Mouse (Mus musculus) limb, embryonic 14.5 days (tissue): ENCODE results near the gene Fyn. TPM values are rescaled to one million over a fixed set of nuclear protein-coding genes. Genes with fewer than 3 reads are reported as not detected.
A peak's percentile ranks its signal among the peaks of the same experiment; 100 is the strongest.

Experiments
- ATAC-seq: fragments of 200-750 bp; cut with Nextera tagmentation; 2 replicates; pipeline ENCODE4 v1.8.0; 2017; ENCODE audit warnings: low read depth, moderate number of reproducible peaks, moderate TSS enrichment; ENCODE audit not compliant: low FRiP score
- DNase-seq: peaks from one replicate; pipeline ENCODE4 v3.0.0-alpha.2; 2015; ENCODE audit warnings: low spot score
- H3K27ac ChIP-seq: fragments of 300-500 bp; sonication (generic); replicated peaks from 2 replicates; pipeline ENCODE4 v1.5.1; 2014; ENCODE audit warnings: low read depth, mild to moderate bottlenecking, low read length, moderate library complexity, mixed read lengths
- H3K27me3 ChIP-seq: fragments of 300-500 bp; sonication (generic); 2 replicates; pipeline ENCODE4 v1.6.1; 2014; ENCODE audit warnings: low read length, mixed read lengths; ENCODE audit not compliant: control insufficient read depth, insufficient read depth
- H3K36me3 ChIP-seq: fragments of 300-500 bp; sonication (generic); 2 replicates; pipeline ENCODE4 v1.6.1; 2014; ENCODE audit warnings: mild to moderate bottlenecking, low read length, moderate library complexity, mixed read lengths; ENCODE audit not compliant: control insufficient read depth, insufficient read depth
- H3K4me1 ChIP-seq: fragments of 300-500 bp; sonication (generic); 2 replicates; pipeline ENCODE4 v1.6.1; 2014; ENCODE audit warnings: antibody characterized with exemption, low read length, mixed read lengths; ENCODE audit not compliant: control insufficient read depth, insufficient read depth
- H3K4me2 ChIP-seq: fragments of 300-500 bp; sonication (generic); replicated peaks from 2 replicates; pipeline ENCODE4 v1.6.1; 2014; ENCODE audit warnings: low read depth, mild to moderate bottlenecking, low read length, moderate library complexity; ENCODE audit not compliant: severe bottlenecking
- H3K4me3 ChIP-seq: fragments of 300-500 bp; sonication (generic); replicated peaks from 2 replicates; pipeline ENCODE4 v1.5.1; 2014; ENCODE audit warnings: low read length
- H3K9ac ChIP-seq: fragments of 300-500 bp; sonication (generic); 2 replicates; pipeline ENCODE4 v1.6.1; 2014; ENCODE audit warnings: mild to moderate bottlenecking, low read depth, low read length, moderate library complexity; ENCODE audit not compliant: severe bottlenecking
- H3K9me3 ChIP-seq: fragments of 300-500 bp; sonication (generic); 2 replicates; pipeline ENCODE4 v1.6.1; 2016; ENCODE audit warnings: low read length; ENCODE audit not compliant: control insufficient read depth
- POLR2A ChIP-seq: fragments of 200-500 bp; IDR thresholded peaks from 2 replicates; pipeline ENCODE4 v1.8.0; 2012; ENCODE audit warnings: inconsistent platforms, mild to moderate bottlenecking, moderate library complexity, borderline replicate concordance; ENCODE audit not compliant: insufficient read depth, insufficient read length; ENCODE audit errors: extremely low read depth
- WGBS: fragments of 180-500 bp; shearing (Covaris S2); extraction: QIAGEN DNeasy Blood & Tissue Kit; methylation state at CpG from one replicate; pipeline ENCODE4 v1.1.7; 2014; 5-methylcytosine and 5-hydroxymethylcytosine counted together
- polyA plus RNA-seq, 2 experiments: library from polyadenylated mRNA; depleted of rRNA in 1 of 2; stranded (reverse) in 1 of 2; unstranded in 1 of 2; fragments of >200 nt; fragmentation: Nextera tagmentation in 1 of 2; extraction: Ambion mirVana in 1 of 2; gene quantifications; 2 replicates each; pipeline versions ENCODE4 v1.2.1 to v1.2.3; 2012 to 2014

Fyn gene
- polyA plus RNA-seq, 2 experiments = 51.5 to 58.4 TPM

DNA sequence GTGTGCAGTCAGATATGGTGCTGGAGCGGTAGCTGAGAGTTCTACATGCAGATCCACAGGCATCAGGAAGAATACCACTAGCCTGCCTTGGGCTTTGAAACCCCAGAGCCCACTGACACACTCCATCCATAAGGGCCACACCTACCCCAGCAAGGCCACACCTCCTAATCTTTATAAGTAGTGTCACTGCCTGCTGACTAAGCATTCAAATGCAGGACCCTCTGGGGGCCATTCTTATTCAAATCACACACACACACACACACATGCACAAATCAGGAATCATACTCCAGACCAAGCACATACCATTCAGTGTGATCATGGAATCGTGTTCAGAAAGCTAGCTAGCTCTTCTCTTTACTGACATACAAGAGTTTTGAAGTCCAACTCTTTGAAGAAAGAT is 182.1 kb downstream of the Fyn start:
- H3K27me3 ChIP-seq = no peaks in the 10 kb centered on the region
- no peak overlapping the region for H3K4me3 ChIP-seq
- no peak overlapping the region for H3K27ac ChIP-seq
- WGBS = 92% methylated on average over 2 of the region's 2 CpGs
- peaks cover 37% of the 10 kb centered on the region for H3K4me1 ChIP-seq
- no peak overlapping the region for H3K9ac ChIP-seq
- TF ChIP-seq POLR2A = no peak
- ATAC-seq (no peak), DNase-seq (no peak)
- no peak overlapping the region for H3K4me2 ChIP-seq
- H3K9me3 ChIP-seq = no peaks in the 10 kb centered on the region
- no peaks in the 10 kb centered on the region; the same call in 1 of the 2 replicates for H3K36me3 ChIP-seq

DNA sequence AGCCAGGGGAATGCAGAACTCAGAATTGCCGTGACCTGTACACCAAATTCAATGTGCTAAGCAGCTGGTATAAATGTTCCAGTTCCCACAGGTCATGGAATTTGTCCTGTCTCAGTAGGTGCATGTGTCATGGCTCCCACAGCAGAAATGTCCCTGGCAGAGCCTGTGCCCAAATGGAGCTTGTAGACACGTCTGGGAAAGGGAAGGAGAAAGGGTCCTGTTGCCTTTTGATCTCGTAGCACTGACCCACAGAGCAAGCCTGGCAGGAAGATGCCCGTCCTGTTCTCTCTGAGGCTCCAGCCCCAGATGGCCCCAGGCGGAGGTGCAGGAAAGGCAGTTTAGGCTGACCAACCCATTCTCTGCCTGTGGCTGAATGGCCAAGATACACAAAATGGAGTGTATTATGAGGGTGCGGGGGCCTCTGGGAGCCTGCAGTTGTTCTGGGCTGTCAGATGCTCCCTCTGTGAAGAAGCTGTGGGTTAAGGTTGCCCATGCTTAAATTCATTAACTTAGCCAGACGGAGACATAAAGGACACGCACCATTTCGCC is 183.1 kb downstream of the Fyn start:
- TF ChIP-seq POLR2A = no peak
- H3K4me3 ChIP-seq = no peak overlapping the region
- ATAC-seq = no peak
- no peak overlapping the region for H3K27ac ChIP-seq
- H3K9me3 ChIP-seq = no peaks in the 10 kb centered on the region
- no peaks in the 10 kb centered on the region; the same call in 1 of the 2 replicates for H3K36me3 ChIP-seq
- no peaks in the 10 kb centered on the region for H3K27me3 ChIP-seq
- no peak overlapping the region for H3K4me2 ChIP-seq
- no peak overlapping the region for H3K9ac ChIP-seq
- peaks cover 42% of the 10 kb centered on the region for H3K4me1 ChIP-seq
- WGBS = 61% methylated on average over 9 of the region's 9 CpGs
- DNase-seq = no peak

DNA sequence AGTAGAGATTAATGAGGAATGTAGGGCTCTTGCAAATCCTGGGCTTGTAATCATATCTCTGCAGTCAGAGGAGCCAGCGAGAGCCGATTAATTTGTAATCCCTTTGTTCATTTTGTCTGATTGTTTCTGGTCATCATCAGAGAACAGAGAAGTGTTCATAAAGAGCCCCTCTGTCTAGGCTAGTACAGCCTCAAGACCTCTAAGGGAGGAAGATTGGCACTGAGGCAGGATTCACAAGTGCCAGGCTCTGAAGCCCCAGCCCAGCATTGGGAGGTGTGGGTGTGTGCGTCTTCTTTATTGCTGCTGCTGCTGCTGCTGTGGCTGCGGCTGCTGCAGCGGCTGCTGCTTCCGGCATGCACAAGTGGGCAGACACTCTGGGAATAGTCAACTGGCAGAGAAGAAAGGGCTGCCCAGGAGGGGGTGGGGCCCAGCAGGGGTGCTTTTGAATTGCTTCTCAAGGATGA is 183.7 kb downstream of the Fyn start:
- H3K27me3 ChIP-seq = no peaks in the 10 kb centered on the region
- peaks cover 49% of the 10 kb centered on the region for H3K4me1 ChIP-seq
- no peaks in the 10 kb centered on the region for H3K9me3 ChIP-seq
- no peak overlapping the region for H3K4me2 ChIP-seq
- no peak overlapping the region; the same call in 1 of the 2 replicates for H3K27ac ChIP-seq
- DNase-seq (no peak), ATAC-seq (peak; percentile 48; the same call in 1 of the 2 replicates)
- TF ChIP-seq POLR2A = no peak
- H3K9ac ChIP-seq = no peak overlapping the region
- H3K36me3 ChIP-seq = no peaks in the 10 kb centered on the region; the same call in 1 of the 2 replicates
- 25% methylated on average over 6 of the region's 6 CpGs for WGBS
- H3K4me3 ChIP-seq = no peak overlapping the region

DNA sequence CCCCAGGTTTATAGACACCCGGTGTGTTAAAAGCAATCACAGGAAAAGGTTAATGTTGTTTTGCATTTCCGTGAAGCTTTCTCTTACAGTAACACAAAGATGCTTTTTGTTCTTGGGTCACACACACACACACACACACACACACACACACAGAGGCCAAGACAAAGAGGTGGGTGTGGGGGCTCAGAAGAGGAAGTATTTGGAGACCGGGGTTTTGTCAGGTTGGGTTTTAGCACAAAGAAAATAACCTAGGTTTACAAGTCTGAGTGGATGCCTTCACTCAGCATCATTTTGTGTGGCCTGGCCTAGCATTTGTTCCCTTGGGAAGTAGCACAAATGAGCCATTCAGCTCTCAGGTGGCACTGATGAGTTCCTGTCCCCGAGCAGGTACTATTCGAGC is 184.2 kb downstream of the Fyn start:
- H3K27ac ChIP-seq = no peak overlapping the region

DNA sequence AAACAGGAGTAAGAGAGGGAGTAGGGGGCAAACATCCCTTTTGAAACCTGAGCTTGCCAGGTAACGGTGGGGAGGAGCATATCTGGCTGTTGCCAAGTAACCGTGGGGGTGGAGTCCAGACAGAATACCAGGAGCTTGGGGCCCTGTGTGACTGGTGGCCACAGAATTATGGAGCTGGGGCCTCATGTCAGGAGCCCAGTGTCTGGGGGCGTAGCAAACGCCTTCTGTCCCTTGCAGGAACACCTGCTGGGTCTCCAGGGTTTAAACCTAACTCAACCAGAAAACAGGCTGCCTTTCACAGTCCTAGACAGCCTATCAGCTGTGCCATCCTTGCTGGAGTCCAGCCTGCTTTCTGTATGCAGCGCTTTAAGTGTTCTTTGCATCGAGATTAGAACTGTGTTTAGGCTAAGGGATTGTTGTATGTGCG is 186.6 kb downstream of the Fyn start:
- Histone ChIP-seq H3K4me2 (no peak overlapping the region), H3K27me3 (no peaks in the 10 kb centered on the region), H3K36me3 (peaks cover 8% of the 10 kb centered on the region; the same call in 1 of the 2 replicates), H3K4me1 (peaks cover 62% of the 10 kb centered on the region), H3K9ac (no peak overlapping the region), H3K4me3 (no peak overlapping the region), H3K27ac (0 out of 2 replicates have a peak overlapping the region, but pooled peaks have one; percentile 3), H3K9me3 (no peaks in the 10 kb centered on the region)
- DNase-seq (no peak), ATAC-seq (peak; percentile 35)
- 16% methylated on average over 7 of the region's 7 CpGs for WGBS
- TF ChIP-seq POLR2A = no peak

More for the DNA sequence above, 184.2 kb downstream of the Fyn start:
- no peak overlapping the region for H3K9ac ChIP-seq
- TF ChIP-seq POLR2A = no peak
- no peak overlapping the region for H3K4me2 ChIP-seq
- no peaks in the 10 kb centered on the region; the same call in 1 of the 2 replicates for H3K36me3 ChIP-seq
- H3K27me3 ChIP-seq = no peaks in the 10 kb centered on the region
- ATAC-seq (no peak), DNase-seq (no peak)
- 21% methylated on average over 5 of the region's 5 CpGs for WGBS
- peaks cover 53% of the 10 kb centered on the region for H3K4me1 ChIP-seq
- H3K4me3 ChIP-seq = no peak overlapping the region
- no peaks in the 10 kb centered on the region for H3K9me3 ChIP-seq
